In the genomic region with DNA sequence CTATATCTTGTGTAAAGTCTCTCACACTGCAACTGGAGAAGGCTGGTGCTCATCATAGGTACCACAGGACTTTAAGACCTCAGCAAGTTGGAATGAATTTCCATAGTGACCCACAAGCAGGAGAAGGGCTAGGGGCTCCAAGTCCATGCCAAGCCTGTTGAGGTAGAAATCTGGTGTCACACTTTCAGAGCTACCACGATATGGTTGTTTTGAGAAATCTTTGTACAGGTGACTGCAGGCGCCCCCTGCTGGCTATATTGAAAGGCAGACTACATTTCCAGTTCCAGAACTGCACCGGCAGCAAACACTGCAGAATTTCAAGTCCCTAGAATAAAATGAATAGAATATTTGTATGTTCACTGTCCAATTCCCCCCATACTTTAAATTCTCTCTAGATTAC, we compare ENCODE assay signal across 9 mouse cellular contexts. TPM values are rescaled to one million over a fixed set of nuclear protein-coding genes. Genes with fewer than 3 reads are reported as not detected.
DNase-seq lines count a peak whose midpoint lies in the region; ATAC-seq and TF ChIP-seq lines count a peak whose summit lies in the region.
"Had no signal": no experiment of that assay in that cellular context is flagged by ENCODE, and none has a peak within 500 bp of the region (broad histone marks: within the 10 kb centered on the region; RNA-seq: fewer than 3 reads in every experiment).

No protein-coding gene starts in this region.

- H3K79me2 ChIP-seq in C2C12 (ENCODE audit: control insufficient read depth, insufficient read depth): peaks cover 10% of the 10 kb centered on the region

- H3K79me3 ChIP-seq in C2C12 (ENCODE audit: low read depth): peaks cover 2% of the 10 kb centered on the region

- H3K4me1 ChIP-seq in embryonic facial prominence, embryonic 14.5 days (ENCODE audit: control insufficient read depth, insufficient read depth, low read length): peaks cover 4% of the 10 kb centered on the region; the same call in 1 of the 2 replicates

- H3K4me2 ChIP-seq in embryonic facial prominence, embryonic 14.5 days (ENCODE audit: low read depth, low read length): no peak overlapping the region
- H3K4me2 ChIP-seq: limb, embryonic 15.5 days had no signal

- no peaks in the 10 kb centered on the region for H3K9me3 ChIP-seq in embryonic facial prominence, embryonic 14.5 days (ENCODE audit: control insufficient read depth, low read length)
- H3K9me3 ChIP-seq: limb, embryonic 15.5 days had no signal

- H3K27me3 ChIP-seq in C2C12 (ENCODE audit: control insufficient read depth, insufficient read depth, insufficient read length): no peaks in the 10 kb centered on the region
- no peaks in the 10 kb centered on the region for H3K27me3 ChIP-seq in embryonic facial prominence, embryonic 14.5 days (replicated peaks; ENCODE audit: control insufficient read depth, insufficient read depth, low read length)
- H3K27me3 ChIP-seq: limb, embryonic 15.5 days had no signal

- no peaks in the 10 kb centered on the region for H3K36me3 ChIP-seq in C2C12 (ENCODE audit: control insufficient read depth, insufficient read depth)
- 0 out of 2 replicates have a peak, but pooled peaks cover 7% of the 10 kb centered on the region for H3K36me3 ChIP-seq in embryonic facial prominence, embryonic 14.5 days (ENCODE audit: control insufficient read depth, insufficient read depth, low read length)

- intact Hi-C loops in gastrocnemius, adult 2 months (cut with DNase I): loop anchor here (1.0 to 5.0 kb wide), 3 partner anchors 17 to 179 kb away; no protein-coding TSS in a partner anchor
- intact Hi-C loops in gastrocnemius, postnatal 36 days (cut with DNase I): loop anchor here (1.0 kb wide), 1 partner anchor 17 kb away; no protein-coding TSS in a partner anchor

- no peak overlapping the region for H3K27ac ChIP-seq in gastrocnemius, adult 2 months
- no peak overlapping the region for H3K27ac ChIP-seq in embryonic facial prominence, embryonic 14.5 days (replicated peaks; ENCODE audit: low read depth, low read length)
- H3K27ac ChIP-seq: limb, embryonic 15.5 days had no signal

- H3ac ChIP-seq in C2C12 (ENCODE audit: control insufficient read depth, insufficient read length, low read depth): no peak overlapping the region

- no peak overlapping the region for H3K4me3 ChIP-seq in gastrocnemius, adult 2 months
- no peak overlapping the region for H3K4me3 ChIP-seq in C2C12 (ENCODE audit: insufficient read depth, poor library complexity, severe bottlenecking)
- no peak overlapping the region for H3K4me3 ChIP-seq in embryonic facial prominence, embryonic 14.5 days (ENCODE audit: low read depth, low read length)
- H3K4me3 ChIP-seq: limb, embryonic 15.5 days had no signal

- peak; percentile 99; the same call in 1 of the 2 replicates for TF ChIP-seq CTCF in gastrocnemius, adult 2 months (IDR thresholded peaks at IDR 0.05)
- peak; percentile 15 for TF ChIP-seq CTCF in C2C12 (IDR thresholded peaks at IDR 0.05; ENCODE audit: control insufficient read depth, insufficient read depth, insufficient read length)

- ATAC-seq in embryonic facial prominence, embryonic 14.5 days (ENCODE audit: low read depth): no peak

- WGBS in embryonic facial prominence, embryonic 14.5 days: 7% methylated on average over 3 of the region's 3 CpGs

- DNase-seq in gastrocnemius, adult 2 months: peak; percentile 77
- DNase-seq in gastrocnemius, postnatal 36 days: no peak
- peak; percentile 63 for DNase-seq in adrenal gland, postnatal 25 days
- peak; percentile 76 for DNase-seq in embryonic facial prominence, embryonic 14.5 days (ENCODE audit: low spot score)
- peak; percentile 70 for DNase-seq in layer of hippocampus, adult 9-11 months
- peak; percentile 58 to 75 for DNase-seq in lung, postnatal 4 days
- peak; percentile 78 for DNase-seq in testis, postnatal 10 days (ENCODE audit: low spot score)

- no peak overlapping the region for H3K9ac ChIP-seq in embryonic facial prominence, embryonic 14.5 days (ENCODE audit: low read depth, low read length)
- H3K9ac ChIP-seq: limb, embryonic 15.5 days had no signal

TF ChIP-seq in C2C12, 6 proteins besides CTCF, POLR2A, EP300 and RAD21:
- TF ChIP-seq MYOD1 (IDR thresholded peaks at IDR 0.05; ENCODE audit: control insufficient read depth, insufficient read length, low read depth) (no peak), FOSL1 (IDR thresholded peaks at IDR 0.05; ENCODE audit: insufficient read depth, low read length, poor library complexity, severe bottlenecking) (no peak), CEBPB (IDR thresholded peaks at IDR 0.05; ENCODE audit: low read depth) (no peak), MYOG (IDR thresholded peaks at IDR 0.05; ENCODE audit: control insufficient read depth, extremely low read depth, insufficient read length) (no peak), USF1 (IDR thresholded peaks at IDR 0.05; ENCODE audit: low read depth) (no peak), MAX (IDR thresholded peaks at IDR 0.05) (no peak)

RNA-seq across cellular contexts. Expression of a gene that starts 3.4 kb away (rescaled TPM):
- total RNA-seq in gastrocnemius, adult 2 months (2021): 10 to 100 TPM in 1 of 2 experiments, 1 to 10 TPM in 1; 9.5 to 19.8 TPM
- 10 to 100 TPM in 1 of 2 experiments, 1 to 10 TPM in 1; 5.3 to 12.2 TPM for total RNA-seq in gastrocnemius, postnatal 36 days (2021)
- polyA plus RNA-seq in C2C12 (2012; fragmentation: generic; extraction: Trizol): 23.7 TPM
- 1.0 and 1.3 TPM in 2 replicates for total RNA-seq in adrenal gland, postnatal 25 days (2021)
- polyA plus RNA-seq in embryonic facial prominence, embryonic 14.5 days (2014; fragmentation: Nextera tagmentation; extraction: Ambion mirVana): 4.1 and 4.6 TPM in 2 replicates

Comparison
In these comparisons a context has a peak if more than half of its experiments do, and no peak if none do; other contexts are left out.
1. DNase-seq: peak in gastrocnemius, adult 2 months (single experiment), adrenal gland, postnatal 25 days (single experiment), embryonic facial prominence, embryonic 14.5 days (single experiment), layer of hippocampus, adult 9-11 months (single experiment), lung, postnatal 4 days (2 of 2) and testis, postnatal 10 days (single experiment); none in gastrocnemius, postnatal 36 days (0 of 2).